Mouse (Mus musculus) bone marrow, adult 2 months (tissue): ENCODE results near the gene Zfyve1. TPM values are rescaled to one million over a fixed set of nuclear protein-coding genes. Genes with fewer than 3 reads are reported as not detected.

Experiments used
- H3K27ac ChIP-seq: fragments of 200-500 bp; 2 replicates; pipeline ENCODE4 v1.5.1; 2012; ENCODE audit warnings: low read depth, mild to moderate bottlenecking, control low read depth, inconsistent platforms, low read length; ENCODE audit not compliant: control insufficient read depth, poor library complexity, insufficient read depth
- H3K4me1 ChIP-seq: fragments of 200-500 bp; 2 replicates; pipeline ENCODE4 v1.6.1; 2011; ENCODE audit warnings: low read length; ENCODE audit not compliant: control insufficient read depth, insufficient read depth
- H3K4me3 ChIP-seq: fragments of 200-500 bp; replicated peaks from 2 replicates; pipeline ENCODE3; 2011; ENCODE audit warnings: mild to moderate bottlenecking, low read depth, low read length, control low read depth; ENCODE audit not compliant: control insufficient read depth
- CTCF ChIP-seq: fragments of 200-500 bp; IDR thresholded peaks from 2 replicates; pipeline ENCODE4 v1.5.1; 2011; ENCODE audit warnings: low read length, control low read depth; ENCODE audit not compliant: control insufficient read depth, insufficient read depth
- POLR2A ChIP-seq: fragments of 200-500 bp; IDR thresholded peaks from 2 replicates; pipeline ENCODE4 v1.6.1; 2011; ENCODE audit warnings: low read depth, mild to moderate bottlenecking, control low read depth, low read length, borderline replicate concordance; ENCODE audit not compliant: control insufficient read depth
- WGBS: fragments of 180-500 bp; shearing (Covaris S2); methylation state at CpG from one replicate; pipeline ENCODE4 v1.1.7; 2018; 5-methylcytosine and 5-hydroxymethylcytosine counted together
- polyA plus RNA-seq: library from polyadenylated mRNA; stranded (reverse); fragments of >200 nt; gene quantifications from 2 replicates; pipeline ENCODE4 v1.2.4, GENCODE M21; 2011; ENCODE audit warnings: low replicate concordance; ENCODE audit not compliant: missing spikeins, insufficient read depth, insufficient read length

Zfyve1 gene
- polyA plus RNA-seq, 1 experiment, result 17.5 TPM

DNA sequence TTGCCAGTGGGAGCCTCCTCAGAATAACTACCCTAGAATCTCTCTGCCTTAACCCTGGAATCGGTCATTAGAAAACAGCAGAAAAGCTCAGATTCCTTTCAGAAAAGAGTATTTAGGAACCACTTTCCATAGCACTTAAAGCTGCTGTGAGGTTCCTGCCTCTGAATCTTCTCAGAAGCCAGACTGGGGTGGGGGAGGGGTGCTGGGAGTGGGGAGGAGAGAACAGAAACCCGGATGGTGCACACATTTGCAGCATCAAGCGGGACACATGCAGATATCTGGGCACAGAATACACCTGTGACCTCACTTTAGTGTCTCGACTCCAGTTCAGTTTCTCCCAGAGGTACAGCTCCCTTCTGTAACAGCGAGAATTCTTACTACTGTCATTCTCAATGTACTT is 86.4 kb downstream of the Zfyve1 start:
- TF ChIP-seq CTCF, result no peak
- TF ChIP-seq POLR2A, result no peak
- Histone ChIP-seq H3K27ac (no peak overlapping the region), H3K4me3 (no peak overlapping the region), H3K4me1 (no peaks in the 10 kb centered on the region; the same call in 1 of the 2 replicates)
- WGBS, result 70% methylated on average over 5 of the region's 5 CpGs

DNA sequence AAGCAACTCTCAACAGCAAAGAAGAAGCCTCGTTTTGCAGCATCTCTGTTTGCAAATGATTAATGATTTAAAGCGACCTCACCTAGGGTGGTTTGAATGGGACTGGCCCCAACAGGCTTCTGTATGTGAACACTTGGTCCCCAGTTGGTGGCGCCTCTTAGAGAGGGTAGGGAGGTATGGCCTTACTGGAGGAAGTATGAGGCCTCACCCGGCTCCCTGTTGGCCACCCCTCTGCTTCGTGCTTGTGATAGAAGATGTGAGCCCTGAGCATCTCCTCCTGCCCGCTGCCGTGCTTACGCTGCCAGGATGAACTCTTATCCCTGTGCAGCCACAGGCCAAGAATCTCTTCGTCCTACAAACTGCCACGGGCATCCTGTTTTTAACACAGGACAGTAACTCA is 90.5 kb downstream of the Zfyve1 start:
- no peaks in the 10 kb centered on the region for H3K4me1 ChIP-seq
- H3K4me3 ChIP-seq, result no peak overlapping the region
- 77% methylated on average over 10 of the region's 10 CpGs for WGBS
- no peak overlapping the region for H3K27ac ChIP-seq
- TF ChIP-seq CTCF (no peak), POLR2A (no peak)

DNA sequence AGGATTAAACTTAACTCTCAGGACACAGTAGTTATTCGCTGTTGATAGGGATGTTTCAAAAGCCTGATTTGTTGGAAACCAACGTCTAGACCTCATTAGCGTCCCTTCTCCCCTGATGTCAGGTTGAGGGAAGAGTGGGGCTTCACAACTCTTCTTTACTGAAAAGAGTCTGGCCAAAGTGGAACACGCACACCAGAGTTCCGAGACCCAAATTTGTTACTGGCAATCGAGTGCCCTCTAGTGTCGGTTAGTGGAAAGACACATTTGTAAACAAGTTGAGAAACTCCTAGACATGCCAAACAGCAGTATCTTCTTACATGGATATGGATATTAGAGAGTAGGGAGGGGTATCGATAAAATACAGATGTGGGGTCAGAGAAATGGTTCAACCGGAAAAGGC is 94.8 kb downstream of the Zfyve1 start:
- TF ChIP-seq CTCF (peak; percentile 58), POLR2A (no peak)
- H3K27ac ChIP-seq, result no peak overlapping the region
- no peak overlapping the region for H3K4me3 ChIP-seq
- no peaks in the 10 kb centered on the region for H3K4me1 ChIP-seq
- WGBS, result 6% methylated on average over 9 of the region's 9 CpGs

DNA sequence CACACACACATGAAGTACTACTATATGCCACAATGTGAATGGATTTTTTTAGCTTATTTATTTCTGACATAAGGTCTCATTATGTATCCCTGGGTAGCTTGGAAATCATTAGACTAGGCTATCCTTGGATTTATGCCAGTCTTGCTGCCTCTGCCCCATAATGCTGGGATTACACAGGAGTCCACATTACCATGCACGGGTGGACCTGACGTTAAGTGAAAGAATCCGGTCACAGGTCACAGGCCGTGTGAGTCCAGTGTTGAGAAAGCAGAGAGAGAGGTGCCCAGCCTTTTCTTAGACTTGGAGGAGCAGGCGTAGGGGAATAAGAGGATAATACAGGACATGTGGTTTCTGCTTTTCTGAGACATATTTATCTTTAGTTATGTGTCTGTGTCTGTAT is 97.8 kb downstream of the Zfyve1 start:
- H3K27ac ChIP-seq, result no peak overlapping the region
- H3K4me3 ChIP-seq, result no peak overlapping the region
- 80% methylated on average over 5 of the region's 5 CpGs for WGBS
- H3K4me1 ChIP-seq, result no peaks in the 10 kb centered on the region
- TF ChIP-seq POLR2A (no peak), CTCF (no peak)

DNA sequence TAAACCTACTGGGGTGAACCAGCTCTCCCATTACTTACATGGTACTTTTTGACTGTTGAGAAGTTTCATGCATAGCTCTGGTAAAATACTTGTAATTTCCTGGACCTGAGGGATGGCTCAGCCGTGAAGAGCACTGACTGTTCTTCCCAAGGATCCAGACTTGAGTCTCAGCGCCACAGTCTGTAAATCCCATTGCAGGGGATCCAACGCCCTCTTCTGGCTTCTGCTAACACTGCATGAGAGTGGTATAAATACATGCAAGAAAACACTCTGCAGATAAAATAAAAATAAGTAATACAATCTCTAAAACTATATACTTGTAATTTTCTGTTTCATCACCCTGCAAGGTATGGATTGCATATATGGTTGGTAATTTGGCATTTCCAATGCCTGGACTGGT is 99.1 kb downstream of the Zfyve1 start:
- 72% methylated on average over 3 of the region's 3 CpGs for WGBS
- Histone ChIP-seq H3K4me1 (no peaks in the 10 kb centered on the region), H3K4me3 (no peak overlapping the region)

DNA sequence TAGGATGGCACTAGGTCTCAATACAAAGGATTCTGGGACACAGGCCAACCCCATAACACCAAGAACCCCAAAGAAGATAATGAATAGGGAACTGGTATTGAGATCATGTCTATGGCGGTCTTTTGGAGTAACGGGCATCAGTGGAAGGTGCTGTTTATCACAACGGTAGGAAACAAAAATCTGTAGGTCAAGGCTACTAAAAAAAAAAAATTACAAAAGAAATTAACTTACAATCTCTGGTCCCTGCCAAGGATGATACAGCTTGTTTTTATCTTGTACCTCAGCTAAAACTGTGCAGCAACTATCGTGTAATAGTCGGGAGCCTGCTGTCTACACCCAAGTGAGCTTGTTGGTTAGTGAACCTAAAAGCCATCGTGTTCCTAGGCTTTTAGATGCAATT is 100.3 kb downstream of the Zfyve1 start:
- TF ChIP-seq CTCF, result no peak
- no peak for TF ChIP-seq POLR2A
- Histone ChIP-seq H3K4me1 (no peaks in the 10 kb centered on the region), H3K27ac (no peak overlapping the region), H3K4me3 (no peak overlapping the region)
- 57% methylated on average over 6 of the region's 6 CpGs for WGBS

More for the DNA sequence above, 99.1 kb downstream of the Zfyve1 start:
- TF ChIP-seq POLR2A (no peak), CTCF (no peak)
- no peak overlapping the region for H3K27ac ChIP-seq

Other genes with a start within 250 kb of the Zfyve1 start
- 24.7 and 25.6 TPM in 2 replicates for gene Dpf3, start 109.5 kb downstream of the Zfyve1 start, polyA plus RNA-seq
- gene Dcaf4, start 76.8 kb downstream of the Zfyve1 start, polyA plus RNA-seq, result 12.0 and 22.7 TPM in 2 replicates
- 159 and 182 TPM in 2 replicates for gene Rbm25, start 34.0 kb upstream of the Zfyve1 start, polyA plus RNA-seq
- 15.1 and 40.3 TPM in 2 replicates for gene Psen1, start 90.9 kb upstream of the Zfyve1 start, polyA plus RNA-seq
- gene Papln, start 166.4 kb upstream of the Zfyve1 start, polyA plus RNA-seq, result 0.23 and 0.65 TPM in 2 replicates